Mouse (Mus musculus) ovary, postnatal 10 days (tissue): Measurements from ENCODE around the gene Zfhx3.

ENCODE experiments used
- DNase-seq: peaks from one replicate; pipeline ENCODE4 v3.0.0; 2022; ENCODE audit warnings: low spot score

Gene Zfhx3

DNA sequence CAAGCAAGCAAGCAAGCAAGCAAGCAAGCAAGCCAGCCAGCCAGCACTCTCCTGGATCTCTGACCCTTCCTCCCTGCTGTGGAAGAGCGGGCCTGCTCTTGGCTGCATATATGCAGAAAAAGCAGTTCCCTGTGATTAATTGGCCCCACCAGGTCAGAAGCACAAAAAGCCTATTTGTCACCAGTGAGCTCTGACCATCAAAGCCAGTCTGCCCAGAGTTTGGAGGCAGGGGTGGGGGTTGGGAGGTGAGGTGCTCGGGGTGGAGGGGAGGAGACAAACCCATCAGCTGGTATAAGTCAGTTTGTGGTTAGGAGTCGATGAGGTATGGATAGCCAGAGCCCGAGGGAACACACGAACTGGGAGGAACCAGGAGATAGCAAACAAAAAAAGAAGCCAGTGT, 421.0 kb downstream of the Zfhx3 start:
- DNase-seq: no peak

DNA sequence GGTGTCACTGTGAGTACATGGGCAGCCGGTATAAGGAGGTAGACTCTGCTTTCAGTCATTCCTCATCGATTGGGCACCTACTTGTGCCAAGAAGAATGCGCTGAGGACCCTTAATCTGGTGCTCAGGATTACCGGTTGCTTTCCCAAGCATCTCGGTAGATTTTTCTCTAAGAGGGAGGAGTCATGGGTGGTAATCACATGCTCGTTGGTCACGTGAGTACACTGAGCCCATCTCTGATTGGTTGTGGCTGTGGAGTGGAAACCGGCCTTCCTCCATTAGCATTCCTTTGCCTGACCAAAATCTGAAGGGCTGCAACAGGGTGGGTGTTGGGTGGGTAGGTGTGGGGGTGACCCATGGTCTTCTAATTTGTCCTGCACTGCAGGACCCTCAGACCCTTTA, 421.4 kb downstream of the Zfhx3 start:
- no peak for DNase-seq

GRCm38 (mm10) chr8:108369081-108369480, 426.6 kb downstream of the Zfhx3 start:
- no peak for DNase-seq

DNA sequence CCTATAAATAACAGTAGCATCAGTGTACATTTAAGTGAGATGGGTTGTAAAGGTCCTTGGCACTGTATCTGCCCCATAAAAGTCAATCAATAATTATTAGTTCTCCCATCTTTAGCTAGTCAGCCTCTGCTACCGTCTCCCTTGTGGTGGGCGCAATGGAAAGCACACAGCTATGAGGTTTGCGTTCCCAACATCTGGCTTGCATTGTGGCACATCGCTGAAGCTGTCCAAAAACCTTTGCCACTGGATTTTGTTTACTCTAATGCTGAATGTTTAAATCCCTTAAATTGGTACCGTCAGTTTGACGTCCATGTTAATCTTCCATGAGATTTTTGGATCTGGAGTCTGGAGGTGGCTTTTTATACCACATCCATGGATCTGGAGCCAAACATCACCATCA, 428.3 kb downstream of the Zfhx3 start:
- no peak for DNase-seq

- no peak for DNase-seq
Observed at GRCm38 (mm10) chr8:108373046-108373445, 430.6 kb downstream of the Zfhx3 start.

GRCm38 (mm10) chr8:108378036-108378435, 435.6 kb downstream of the Zfhx3 start:
- DNase-seq: no peak

DNA sequence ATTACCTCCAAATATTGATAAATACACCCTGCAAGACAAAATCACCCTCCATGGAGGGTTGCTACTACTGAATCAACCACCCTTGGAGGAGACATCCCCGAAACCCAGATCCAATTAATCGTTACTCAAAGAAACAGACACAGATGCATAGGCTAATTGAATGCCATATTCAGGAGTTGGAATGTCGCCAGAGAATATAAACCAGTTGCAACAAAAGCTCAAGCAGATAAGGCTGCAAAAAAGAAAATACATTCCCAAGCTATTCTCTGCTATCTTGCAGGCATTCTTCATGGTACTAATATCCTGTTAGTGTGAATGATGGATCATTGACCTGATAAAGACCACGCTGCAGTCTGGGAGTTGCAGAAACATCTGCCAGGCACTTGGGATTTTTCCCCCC, 440.7 kb downstream of the Zfhx3 start:
- DNase-seq: no peak

GRCm38 (mm10) chr8:108387160-108387912, 444.9 kb downstream of the Zfhx3 start:
- DNase-seq: no peak

GRCm38 (mm10) chr8:108387913-108388274, 445.4 kb downstream of the Zfhx3 start:
- no peak for DNase-seq

- no peak for DNase-seq
Observed at GRCm38 (mm10) chr8:108392909-108393308, 450.5 kb downstream of the Zfhx3 start.

GRCm38 (mm10) chr8:108402149-108402548, 459.7 kb downstream of the Zfhx3 start:
- DNase-seq: no peak

DNA sequence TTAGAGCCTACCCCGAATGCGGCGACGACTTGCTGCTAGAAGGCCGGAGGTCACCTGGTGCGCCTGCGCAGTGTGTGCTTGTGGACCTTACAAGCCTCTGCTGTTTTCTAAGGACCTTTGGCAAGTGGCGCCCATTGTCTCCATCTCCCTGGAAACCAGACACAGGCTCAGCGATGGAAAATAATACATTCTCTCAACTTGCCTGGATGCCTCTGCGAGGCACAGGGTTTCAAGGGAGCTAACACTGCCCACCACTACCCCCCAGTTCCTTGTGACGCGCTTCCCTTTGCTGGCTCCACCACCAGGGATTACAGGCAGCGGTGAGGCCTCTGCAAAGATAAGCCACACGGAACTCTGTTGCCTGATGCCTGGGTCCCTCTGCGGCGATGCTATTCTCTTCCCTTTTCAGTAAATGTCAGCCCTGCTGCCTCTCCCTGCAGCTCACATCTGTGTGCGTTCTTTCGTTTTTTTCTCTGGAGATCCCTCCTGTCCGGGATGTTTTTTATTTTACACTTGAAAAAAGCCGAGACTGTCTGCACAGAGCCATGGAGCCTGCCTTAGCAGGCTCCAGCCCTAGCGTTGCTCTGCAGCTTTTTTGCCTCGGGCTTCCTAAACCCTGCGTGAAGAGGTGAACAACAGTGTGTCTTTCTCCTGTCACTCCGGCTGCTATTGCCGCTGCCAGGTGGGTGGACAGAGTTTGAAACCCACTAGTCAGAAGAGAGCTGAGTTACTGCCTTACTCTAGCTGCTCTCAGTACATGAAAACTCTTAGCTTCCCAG, 464.5 kb downstream of the Zfhx3 start:
- no peak for DNase-seq

DNA sequence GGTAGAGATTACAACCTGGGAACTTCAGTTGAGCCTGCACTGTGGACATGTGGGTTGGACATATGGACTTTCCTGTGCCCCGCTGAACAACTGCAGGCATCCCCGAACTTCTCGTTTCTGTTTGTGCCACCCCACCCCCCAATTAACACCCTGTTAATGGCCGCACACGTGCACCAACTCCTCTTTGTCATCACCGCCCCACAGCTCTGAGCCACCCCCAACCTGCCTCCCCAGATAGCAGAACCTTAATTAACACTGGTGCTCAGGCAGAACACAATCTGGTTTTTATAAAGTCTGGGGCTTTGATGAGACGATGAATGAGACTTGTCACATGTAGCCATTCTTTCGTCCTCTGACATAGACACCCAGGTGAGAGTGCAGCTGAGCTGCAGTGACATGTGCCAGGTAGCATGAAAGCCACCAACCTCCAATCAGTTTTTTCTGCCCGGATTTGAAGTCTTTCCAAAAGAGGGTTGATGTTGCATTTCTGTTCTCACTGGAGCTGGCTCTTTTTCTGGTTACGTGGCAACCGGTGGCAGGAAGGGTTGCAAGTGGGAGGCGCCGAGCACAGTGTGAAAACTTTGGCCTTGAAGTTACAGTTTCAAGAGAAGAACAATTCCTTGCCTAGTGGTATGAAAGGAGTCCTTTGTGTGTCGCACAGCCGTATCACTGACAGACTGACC, 476.9 kb downstream of the Zfhx3 start:
- DNase-seq: no peak

DNA sequence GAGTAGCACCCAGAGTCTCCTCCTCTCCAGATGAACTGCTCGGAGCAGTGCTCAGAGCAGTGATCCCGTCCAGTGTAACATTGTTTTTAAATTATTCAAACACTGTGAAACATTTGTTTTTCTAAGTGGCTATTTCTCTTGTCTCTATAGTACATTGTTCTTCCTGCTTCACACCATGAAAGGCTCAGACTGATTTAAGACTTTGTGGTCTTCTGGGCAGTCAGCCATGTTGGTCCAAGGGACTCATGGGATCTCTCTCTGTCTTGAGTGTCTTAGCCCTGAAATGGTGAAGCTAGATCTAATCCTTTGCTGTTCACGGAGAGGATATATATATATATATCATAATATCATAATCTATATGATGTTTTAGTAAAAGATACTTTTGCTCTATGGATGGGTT, 480.1 kb downstream of the Zfhx3 start:
- DNase-seq: no peak

DNA sequence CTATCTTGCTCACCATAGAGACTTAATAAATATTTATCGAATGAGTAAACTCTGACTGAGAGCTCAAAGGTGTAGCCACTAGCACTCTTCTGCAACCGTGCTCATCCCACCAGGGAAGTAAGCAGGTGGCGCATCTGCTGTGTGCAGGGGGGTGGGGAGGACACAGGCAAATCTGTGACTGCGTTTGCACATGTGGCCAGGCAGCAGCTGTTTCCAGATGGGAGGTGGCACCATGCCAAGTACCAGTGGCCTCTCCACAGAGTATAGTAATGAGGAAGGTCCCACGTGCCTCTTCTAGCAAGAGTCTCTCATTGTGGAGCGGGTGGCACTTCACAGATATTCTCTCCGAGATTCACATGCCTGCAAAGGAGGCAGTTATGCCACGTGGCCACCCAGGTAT, 481.9 kb downstream of the Zfhx3 start:
- no peak for DNase-seq

- no peak for DNase-seq
Observed at GRCm38 (mm10) chr8:108433321-108433720, 490.9 kb downstream of the Zfhx3 start.

- DNase-seq: no peak
Observed at GRCm38 (mm10) chr8:108434510-108434909, 492.1 kb downstream of the Zfhx3 start.

DNA sequence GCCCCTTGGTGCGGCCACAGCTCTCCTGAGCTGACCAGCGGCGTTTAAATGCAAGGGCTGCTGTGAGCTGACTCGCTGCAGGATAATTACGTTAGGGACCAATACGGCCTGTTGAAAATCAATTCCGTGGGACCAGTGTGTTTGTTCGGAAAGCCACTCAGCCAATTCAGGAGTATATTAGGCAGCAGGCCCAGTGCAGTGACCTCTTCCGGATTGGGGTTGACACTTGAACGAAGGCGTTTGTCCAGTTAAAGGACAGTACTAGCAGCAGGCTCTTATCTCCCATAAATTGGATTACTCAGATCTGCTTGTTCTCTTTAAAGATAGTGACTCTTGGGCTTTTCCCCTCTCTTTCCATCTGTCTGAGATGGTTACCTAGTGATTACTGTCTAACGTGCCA, 493.9 kb downstream of the Zfhx3 start:
- no peak for DNase-seq

DNA sequence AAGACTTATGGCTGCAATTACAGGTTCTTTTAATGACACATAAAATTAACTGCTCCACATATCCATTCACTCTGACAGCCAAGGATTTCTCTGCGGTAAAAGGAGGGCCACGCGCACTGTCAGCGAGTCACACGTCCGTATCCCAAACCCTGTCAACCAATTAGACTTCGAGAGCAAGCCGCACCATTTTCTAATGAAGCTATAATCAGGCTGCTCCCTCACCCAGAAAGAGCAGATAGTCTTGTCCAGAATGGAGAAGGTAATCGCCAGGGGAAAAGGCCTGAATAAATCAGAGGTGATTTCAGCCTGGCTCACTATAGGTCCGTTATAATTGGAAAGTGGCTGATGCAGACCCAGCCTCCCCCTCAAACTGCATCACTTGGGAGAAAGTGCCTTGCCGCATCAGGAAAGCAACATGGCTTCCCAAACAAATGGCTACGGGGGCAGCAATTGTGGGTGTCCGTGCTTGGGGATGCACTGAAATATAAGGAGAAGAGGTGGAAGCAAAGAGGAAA, 494.9 kb downstream of the Zfhx3 start:
- no peak for DNase-seq

DNA sequence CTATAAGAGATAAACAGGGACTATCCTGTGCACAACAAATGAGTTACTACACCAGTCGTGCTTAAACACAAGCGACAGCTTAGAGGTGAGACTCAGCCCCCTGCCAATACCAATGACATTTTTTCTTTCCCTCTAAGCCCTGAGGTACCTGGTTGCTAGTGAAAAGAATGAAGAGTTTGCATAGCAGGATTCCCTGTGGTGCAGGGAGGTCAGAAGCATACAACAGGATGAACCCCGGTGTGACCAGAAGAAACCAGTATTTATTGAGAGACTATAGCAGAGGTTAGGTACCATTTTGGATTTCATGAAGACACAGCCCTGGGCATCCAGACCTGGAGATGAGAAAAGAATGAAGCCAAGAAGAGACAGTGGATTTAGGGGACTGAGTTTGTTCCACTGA, 498.0 kb downstream of the Zfhx3 start:
- no peak for DNase-seq

DNA sequence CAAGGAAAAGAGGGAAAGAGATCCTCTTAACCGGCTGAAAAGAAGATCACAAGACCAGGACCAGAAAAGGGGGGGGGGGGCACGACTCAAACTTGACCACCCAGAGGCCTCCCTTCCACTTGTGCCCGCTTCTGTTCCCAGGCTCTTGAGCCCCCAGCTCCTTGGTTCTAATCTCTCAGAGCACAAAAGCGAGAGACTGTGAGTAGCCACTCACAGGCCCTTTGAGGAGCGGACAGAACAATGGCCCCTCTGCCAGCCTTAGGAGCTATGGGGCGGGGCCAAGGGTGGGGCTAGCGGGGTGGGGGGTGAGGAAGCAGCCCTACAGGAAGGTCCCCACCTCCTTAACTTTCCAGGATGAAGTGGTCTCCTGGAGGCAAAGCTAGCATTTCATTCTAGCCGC, 508.4 kb downstream of the Zfhx3 start:
- no peak for DNase-seq

GRCm38 (mm10) chr8:108454561-108455311, 512.3 kb downstream of the Zfhx3 start:
- no peak for DNase-seq
